Mouse (Mus musculus): Measurements from ENCODE around the gene Lingo4.

Lingo4 gene

DNA sequence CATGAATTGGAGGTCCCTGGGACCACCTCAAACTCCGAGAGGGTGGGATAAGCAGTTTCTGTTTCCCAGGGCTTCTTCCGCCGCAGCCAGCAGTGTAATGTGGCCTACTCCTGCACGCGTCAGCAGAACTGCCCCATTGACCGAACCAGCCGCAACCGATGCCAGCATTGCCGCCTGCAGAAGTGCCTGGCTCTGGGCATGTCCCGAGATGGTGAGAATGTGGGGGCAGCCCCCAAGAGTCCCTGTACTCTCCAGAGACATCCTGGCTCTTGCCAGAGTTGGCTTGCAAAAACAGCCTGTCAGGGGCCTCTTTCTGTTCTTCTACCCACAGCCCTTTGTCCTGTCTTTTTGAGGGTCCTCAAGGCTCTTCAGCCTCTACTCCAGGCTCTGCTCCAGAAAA is 10.9 kb upstream of the Lingo4 start:
- no peak for DNase-seq (ENCODE audit: low spot score)

DNA sequence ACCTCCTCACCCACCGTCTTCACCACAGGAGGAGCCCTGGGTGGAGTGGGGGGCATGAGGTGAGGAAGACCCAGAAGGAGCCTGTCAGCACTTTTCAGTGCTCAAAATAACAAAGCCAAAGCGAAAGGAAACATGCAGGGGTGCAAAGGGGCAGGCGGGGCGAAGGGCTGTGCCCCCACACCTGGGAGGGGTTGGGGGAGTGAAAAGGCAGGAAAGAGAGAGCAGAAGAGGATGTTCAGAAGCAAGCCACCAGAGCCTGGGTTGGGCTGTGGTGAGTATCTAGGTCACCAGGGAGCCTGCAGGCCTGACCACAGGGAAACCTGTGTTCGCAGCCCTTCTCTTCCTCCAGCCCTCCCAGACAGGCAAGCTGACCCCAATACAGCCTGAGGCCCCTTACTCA is 10.3 kb upstream of the Lingo4 start:
- DNase-seq (ENCODE audit: low spot score) = no peak

DNA sequence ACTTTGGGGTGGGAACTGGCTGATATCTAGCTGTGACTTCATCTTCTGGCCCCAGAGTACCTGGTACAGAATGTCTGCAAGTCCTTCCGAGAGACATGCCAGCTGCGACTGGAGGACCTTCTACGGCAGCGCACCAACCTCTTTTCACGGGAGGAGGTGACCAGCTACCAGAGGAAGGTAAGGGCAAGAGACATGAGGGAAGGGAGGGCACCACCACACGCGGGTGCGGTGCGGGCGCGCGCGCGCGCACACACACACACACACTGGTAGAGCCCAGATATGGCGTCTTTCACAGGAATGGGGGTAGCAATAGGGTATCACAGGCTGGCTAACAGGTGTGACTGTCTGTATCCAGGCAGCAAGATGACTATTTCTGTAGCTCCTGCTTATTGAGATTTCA is 8.9 kb upstream of the Lingo4 start:
- no peak for DNase-seq (ENCODE audit: low spot score)

DNA sequence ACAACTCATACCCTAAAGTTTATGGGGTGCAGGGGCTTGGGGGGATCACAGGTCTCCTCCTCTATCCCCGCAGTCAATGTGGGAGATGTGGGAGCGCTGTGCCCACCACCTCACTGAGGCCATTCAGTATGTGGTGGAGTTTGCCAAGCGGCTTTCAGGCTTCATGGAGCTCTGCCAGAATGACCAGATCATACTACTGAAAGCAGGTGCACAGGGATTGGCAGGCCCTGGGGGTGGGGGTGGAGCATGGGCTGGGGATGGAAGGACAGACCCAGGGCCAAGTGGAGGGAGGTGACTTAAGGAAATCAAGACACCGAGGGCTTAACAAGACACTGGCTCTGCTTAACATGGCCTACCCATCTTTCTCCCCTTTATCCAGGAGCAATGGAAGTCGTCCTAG is 7.3 kb upstream of the Lingo4 start:
- DNase-seq (ENCODE audit: low spot score) = no peak

DNA sequence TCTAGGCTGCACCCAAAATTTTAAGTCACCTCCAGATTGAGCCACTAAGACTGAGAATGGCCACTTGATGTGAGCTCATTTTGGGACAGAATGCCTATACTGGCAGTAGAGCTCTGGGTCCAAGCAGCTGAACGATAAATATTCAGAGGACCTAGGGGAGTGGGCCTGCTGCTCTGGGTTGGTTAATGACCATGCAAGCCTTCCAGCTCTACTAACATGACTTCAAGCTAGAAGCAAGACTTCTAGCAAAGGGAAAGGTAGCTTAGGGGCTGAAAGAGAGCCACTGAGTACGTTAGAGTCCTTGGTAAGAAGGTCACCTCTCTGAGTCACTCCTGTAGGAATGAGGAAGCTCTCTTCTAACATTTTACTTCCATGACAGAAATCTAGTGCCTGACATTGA is 6.2 kb upstream of the Lingo4 start:
- no peak for DNase-seq (ENCODE audit: low spot score)

DNA sequence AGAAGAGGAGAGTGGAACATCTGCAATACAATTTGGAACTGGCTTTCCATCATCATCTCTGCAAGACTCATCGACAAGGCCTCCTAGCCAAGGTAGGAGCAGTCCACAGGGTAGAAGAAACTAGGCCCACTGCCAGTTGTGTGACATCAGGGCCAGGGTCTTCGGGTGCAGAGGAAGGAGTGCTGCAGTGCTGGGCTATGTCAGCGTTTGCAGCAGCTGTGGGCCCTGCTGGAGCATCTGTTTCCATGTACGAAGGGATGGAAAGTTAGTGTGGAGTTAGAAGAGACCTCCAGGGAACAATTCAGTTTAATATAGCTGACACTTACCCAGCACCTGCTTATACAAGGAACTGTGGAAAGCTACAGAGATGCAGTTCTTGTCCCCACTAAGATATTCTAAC is 5.3 kb upstream of the Lingo4 start:
- no peak for DNase-seq (ENCODE audit: low spot score)

DNA sequence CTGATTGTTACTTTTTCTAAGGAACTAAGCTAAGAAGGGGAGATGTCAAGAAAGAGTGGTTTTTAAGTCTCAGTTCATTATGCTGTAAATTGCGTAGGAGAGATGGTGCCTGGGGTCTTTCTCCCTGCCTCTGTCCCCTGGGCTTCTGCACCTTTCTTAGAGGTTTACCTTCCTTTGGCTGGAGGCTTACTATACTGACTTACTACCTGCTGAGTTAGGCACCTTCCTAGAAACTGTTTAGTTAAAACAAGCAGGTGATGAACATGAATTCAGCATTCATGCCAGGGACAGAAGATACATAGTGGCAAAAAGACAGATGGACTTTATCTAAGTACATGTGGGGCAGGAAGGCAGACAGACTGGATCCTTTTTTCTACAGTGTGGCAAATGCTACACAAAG is 2.0 kb upstream of the Lingo4 start:
- no peak for DNase-seq (ENCODE audit: low spot score)

DNA sequence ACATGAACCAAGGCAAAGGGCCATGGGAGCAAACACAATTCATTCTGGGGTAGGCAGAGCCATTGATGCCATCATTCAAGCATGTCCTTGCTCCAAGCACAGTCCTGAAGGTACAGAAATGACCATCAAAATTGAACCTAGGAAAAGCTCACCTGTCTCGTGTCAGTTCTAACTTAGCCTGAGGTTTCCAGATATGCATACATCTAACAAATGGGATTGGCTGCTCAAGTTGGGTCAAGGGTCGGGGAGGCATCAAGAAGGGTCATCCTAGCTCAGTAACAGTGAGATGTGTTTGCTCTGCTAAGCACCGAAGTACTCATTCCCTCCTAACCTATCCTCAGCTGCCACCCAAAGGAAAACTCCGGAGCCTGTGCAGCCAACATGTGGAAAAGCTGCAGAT is 1.5 kb upstream of the Lingo4 start:
- no peak for DNase-seq (ENCODE audit: low spot score)

DNA sequence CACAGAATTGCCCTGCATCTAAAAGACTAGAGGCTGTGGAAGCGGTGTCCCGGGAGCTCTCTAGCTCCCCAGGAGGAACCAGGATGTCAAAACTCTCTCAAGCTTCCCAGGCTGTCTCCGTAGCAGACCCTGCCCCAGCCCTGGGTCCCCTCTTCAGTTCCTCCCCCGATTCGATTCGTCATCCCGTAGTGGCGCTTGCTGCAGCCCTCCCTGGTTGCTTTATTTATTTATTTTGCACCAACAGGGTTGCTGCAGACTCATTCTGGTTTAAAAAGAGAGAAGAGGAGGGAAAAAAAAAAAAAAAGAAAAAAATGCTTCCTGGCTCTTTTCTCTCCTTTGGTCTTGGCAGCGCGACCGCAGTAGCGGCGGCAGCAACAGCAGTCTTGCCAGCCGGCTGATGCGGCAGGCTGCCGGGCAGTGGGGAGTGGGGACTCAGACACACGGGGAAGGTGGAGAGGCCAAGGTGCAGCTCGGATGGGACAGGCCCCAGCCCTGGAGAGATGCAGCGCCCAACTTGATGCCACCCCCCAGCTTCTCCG is 695 bp downstream of the Lingo4 start:
- DNase-seq (ENCODE audit: low spot score) = peak; percentile 60

DNA sequence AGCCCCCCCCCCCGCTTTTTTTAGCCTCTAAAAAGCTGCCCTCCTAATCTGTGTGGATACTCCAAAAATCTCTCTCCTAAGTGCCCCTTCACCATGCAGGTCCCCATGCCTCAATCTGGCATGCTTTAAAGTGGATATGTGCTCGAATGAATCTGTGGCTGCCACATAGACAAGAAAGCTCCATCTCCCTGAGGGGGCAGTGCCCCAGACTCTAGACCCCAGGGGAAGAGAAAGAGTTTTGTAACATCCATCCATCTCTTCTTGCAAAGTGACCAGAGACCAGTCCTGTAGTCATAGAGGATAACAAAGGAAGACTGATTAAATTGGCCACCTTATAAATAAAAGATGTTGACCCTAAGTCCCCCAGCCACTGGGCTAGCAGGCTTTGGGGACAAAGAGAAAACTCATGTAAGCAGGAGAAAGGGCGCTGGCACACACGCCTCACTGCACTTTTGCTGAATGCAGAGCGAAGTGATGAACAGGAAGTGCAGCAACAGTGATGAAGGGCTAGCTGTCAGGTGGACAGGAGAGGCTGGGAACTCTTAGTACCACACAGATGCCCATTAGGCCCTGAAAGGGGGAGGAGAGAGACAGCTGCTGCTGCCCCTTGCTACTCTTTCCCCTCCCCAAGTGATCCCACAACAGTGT is 1.5 kb downstream of the Lingo4 start:
- DNase-seq (ENCODE audit: low spot score) = peak; percentile 46

DNA sequence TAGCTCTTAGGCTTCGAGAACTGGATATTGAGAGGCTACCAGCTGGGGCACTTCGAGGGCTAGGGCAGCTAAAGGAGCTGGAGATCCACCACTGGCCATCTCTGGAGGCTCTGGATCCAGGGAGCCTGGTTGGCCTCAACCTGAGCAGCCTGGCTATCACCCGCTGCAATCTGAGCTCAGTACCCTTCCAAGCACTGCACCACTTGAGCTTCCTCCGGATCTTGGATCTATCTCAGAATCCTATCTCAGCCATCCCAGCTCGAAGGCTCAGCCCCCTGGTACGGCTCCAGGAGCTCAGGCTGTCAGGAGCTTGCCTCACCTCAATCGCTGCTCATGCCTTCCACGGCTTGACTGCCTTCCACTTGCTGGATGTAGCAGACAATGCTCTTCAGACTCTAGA is 4.1 kb downstream of the Lingo4 start:
- DNase-seq (ENCODE audit: low spot score) = no peak

DNA sequence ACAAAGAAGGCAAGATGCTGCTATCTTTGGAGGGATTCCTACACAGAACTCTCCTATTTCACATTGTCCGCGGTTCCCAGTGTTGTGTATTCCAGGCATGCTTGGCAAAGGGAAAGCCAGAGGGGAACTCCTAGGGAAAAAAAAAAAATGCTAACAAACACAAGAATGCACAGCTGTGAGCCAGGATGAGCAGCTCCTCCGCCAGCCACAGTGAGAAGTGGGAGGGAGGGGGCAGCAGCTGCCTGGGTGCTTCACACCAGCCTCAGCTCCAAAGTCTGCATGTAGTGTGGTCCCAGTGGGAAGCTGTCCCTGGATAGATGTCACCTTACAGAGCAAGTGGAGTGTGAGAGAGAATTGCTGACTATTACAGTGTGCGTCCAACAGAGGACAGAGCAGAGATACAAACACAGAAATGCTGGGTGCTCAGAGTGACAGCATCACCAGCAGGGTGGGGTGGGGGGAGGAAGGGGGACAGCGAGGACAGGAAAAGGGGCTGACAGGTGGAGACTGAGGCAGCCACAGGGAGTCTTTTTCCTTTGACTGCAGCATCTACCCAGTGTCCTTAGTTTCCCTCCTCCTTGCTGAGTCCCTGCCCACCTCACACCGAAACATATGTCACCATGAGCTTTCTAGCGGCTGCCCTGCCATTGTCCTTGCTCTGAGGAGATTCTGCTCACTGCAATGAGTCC is 6.2 kb downstream of the Lingo4 start:
- DNase-seq (ENCODE audit: low spot score) = peak; percentile 30

DNA sequence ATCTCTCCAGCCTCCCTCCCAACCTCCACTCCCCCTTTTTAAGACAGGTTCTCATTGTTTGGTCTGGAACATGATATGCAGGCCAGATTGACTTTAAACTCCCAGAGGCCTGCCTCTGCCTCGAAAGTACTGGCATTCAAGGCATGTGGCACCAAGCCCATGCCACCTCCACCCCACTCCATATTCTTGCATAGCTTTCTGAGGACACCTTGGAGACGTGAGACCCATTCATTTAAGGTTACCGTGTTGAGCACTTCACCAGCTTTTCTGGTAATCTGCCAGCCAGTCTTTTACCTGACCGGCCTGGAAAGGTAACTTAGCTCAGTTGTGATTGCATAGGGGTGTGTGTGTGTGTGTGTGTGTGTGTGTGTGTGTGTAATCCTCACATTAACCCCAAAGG is 7.2 kb downstream of the Lingo4 start:
- DNase-seq (ENCODE audit: low spot score) = no peak

DNA sequence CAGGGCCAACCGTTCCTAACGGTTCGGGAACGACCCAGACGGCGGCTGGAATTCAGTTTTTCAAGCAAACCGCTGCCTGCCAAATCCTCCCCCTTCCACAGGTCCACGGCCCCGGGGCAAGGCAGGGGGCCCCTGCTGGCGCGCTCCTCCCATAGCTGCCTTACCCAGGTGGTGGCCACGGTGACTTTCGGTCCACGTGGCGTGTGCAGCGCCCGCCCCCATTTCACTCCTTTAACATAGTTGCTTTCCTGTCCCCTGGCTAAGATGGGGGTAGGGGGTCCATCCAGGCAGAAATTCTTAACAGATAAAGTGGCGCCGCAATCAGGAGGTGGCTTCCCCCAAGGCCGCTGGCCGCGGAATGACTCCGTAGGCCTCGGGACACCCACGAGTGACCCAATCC is 14.2 kb downstream of the Lingo4 start:
- DNase-seq (ENCODE audit: low spot score) = no peak

DNA sequence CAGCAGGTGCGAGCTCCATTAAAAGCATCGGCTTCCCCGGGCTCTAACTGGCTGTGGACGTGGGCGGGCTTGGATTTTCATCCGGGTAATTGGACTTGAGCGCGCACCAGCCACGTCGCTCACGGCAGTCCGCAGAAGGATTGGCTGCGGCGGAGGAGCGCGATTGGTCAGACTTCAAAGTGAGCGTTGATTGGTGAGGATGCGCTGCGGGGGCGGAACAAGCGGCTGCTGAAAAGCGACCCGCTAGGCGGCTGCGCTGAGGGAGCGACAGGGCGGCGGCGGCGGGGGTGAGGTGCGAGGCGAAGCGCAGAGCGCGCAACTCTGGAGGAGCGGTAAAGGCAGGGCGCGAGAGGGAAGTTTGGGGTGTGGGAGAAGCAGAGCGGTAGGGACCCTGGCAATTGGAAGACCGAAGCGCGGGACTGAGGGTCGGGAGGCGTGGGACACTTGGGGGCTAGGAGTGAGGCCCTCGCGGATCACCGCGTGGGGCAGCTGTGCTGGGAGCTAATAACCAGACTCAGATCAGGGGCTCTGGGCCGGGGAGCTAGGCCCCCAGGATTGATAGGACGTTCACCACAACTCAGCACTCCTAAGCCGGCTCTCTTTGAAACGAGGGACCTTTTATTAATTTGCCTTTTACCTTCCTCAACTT is 14.8 kb downstream of the Lingo4 start, which contains the start of gene Tdrkh:
Gene Tdrkh (plus strand): TSS at position 243 of the 649 bp plus-strand sequence.
- DNase-seq (ENCODE audit: low spot score) = peak; percentile 98

DNA sequence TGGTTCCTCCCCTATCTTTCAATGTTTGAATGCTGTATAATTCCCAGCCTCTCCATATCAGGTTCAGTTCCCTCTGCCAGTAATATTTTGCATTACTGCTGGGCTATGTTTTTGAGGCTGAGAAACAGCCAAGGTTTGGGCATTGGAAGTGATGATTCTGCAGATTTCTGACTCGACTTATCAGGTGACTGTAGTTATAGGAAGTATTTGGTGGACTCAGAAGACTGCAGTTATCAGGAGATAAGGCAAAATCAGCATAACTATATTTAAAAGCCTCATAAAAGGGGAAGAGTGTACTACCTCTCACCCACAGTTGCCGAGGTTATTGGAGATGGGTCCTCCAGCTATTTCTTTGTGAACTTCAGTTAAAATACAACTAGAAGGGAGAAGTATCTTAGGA is 32.7 kb downstream of the Lingo4 start:
- no peak for DNase-seq (ENCODE audit: low spot score)

DNA sequence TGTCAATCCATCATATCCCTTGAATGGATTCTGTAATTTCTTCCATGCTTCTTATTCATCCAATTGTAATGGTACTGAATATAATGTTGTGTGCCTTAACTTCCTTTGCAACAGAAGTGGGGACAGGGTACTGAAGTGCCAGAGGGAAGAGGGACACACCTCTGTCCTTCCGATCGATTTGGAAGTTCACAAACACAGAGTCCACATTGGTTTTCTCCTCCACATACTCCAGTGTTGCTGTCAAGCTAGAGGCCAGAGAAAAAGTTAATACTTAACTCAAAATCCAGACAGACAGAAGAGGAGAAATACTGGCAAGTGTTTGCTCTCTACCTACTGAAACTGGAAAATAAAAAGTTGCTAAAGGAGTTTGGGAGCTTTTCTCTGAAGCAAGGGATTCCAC is 36.0 kb downstream of the Lingo4 start:
- no peak for DNase-seq (ENCODE audit: low spot score)

DNA sequence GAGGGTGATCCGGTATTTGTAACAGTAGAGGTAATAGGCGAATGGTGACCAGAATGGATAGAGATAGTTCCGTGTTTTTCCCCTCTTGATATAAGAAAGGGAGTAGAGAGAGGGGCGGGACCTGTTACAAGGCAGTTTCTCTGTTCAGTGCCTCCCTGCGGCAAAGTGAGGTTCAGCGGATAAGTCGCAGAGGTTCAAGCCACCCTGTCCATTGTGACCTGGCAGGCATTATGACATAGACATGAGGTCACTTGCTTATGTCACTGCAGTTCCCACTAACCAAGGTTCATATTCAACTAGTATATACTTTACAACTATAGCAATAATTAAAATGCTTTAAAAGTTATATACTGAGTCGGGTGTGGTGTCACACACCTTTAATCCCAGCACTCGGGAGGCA is 38.1 kb downstream of the Lingo4 start:
- no peak for DNase-seq (ENCODE audit: low spot score)

DNA sequence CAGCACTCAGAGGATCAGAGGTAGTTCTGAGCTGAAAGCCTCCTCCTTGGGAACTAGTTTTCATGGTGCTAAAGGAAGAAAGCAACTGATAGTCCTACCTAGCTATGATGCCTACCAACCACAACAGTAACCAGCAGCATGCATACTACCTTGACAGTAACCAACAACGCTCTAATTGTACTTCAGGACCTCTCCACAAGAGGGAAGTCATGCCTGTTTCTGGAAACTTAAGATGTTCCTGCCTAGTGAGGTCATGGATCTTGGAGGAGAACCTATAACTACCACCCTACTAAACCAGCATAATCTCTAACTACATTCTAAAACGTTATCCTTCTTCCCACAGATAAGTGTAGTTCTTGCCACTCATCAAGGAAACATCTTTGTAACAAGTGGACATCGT is 42.9 kb downstream of the Lingo4 start:
- peak; percentile 51 for DNase-seq (ENCODE audit: low spot score)

DNA sequence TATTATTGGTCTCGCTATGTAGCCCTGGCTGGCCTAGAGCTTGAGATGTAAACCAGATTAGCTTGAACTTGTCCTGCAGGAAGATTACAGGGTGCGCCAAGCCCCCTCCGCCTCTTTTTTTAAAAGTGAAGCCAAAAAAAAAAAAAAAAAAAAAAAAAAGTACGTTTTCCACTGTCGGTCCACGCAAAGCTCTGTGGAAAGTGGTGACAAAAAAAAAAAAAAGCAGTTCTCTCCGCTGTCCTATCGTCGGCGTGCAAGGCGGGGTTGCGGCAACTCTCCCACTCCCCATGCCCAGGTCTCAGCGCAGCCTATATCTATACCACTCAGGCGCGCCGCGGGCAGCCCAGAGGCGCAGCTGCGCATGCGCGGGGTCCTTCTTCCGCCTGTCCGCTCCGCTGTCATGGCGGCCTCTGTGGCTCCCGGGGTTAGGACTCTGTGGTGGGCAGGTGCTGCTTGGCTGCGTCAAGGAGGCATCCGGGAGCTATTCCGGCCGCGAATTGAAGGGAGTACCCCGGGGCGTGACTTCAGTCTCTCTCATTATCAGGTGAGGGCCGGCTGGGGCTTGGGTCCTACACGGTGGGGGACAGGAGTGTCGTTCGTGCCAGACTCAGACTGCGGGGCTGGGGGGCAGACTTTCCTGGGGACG is 44.8 kb downstream of the Lingo4 start, which contains the start of gene Mrpl9:
Gene Mrpl9 (plus strand): TSS at position 368 of the 646 bp plus-strand sequence.
- peak; percentile 99 for DNase-seq (ENCODE audit: low spot score)

DNA sequence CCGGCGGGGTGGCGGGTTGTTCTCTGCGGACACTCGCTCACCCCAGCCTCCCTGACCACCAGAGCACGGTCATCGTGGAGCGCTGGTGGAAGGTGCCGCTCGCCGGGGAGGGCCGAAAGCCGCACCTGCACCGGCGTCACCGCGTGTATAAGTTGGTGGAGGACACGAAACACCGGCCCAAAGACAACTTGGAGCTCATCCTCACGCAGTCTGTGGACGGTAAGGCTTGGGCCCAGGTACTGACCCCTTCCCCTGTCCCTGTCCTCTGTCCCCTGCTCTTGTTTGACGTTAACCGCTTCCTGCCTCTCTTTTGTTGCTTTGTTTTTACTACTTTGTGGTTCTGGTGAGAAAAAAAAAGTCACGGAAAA is 45.3 kb downstream of the Lingo4 start, which contains the start of gene Oaz3:
Gene Oaz3 (minus strand): TSS at position 319 of the 368 bp plus-strand sequence.
- DNase-seq (ENCODE audit: low spot score) = no peak

DNA sequence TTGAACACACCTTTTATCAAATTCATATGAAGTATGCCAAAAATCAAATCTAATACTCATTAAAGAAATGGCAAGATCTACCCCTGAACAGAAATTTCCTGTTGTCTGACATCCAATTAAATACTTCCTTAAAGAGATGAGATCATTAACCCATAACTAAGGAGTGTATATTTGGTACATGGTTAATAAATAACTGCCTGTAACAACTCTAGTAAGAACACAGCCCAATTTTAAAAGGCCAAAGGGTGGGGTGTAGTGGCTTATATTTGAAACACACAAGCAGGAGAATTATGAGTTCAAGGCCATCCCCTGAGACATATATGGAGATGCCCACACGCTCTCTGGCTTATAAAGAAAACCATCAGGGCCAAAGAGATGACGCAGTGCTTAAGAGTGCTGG is 51.1 kb downstream of the Lingo4 start:
- no peak for DNase-seq (ENCODE audit: low spot score)
